Mouse (Mus musculus) forebrain, embryonic 14.5 days (tissue): Measurements from ENCODE around the gene Pax7. TPM values are rescaled to one million over a fixed set of nuclear protein-coding genes. Genes with fewer than 3 reads are reported as not detected.

Experiments
- ATAC-seq: fragments of 200-750 bp; cut with Nextera tagmentation; 2 replicates; pipeline ENCODE4 v1.8.0; 2017; ENCODE audit warnings: mild to moderate bottlenecking, moderate library complexity
- DNase-seq: peaks from one replicate; pipeline ENCODE4 v3.0.0-alpha.2; 2015; ENCODE audit warnings: low spot score
- H3K27ac ChIP-seq: fragments of 300-500 bp; sonication (generic); 2 replicates; pipeline ENCODE4 v1.5.1; 2014; ENCODE audit warnings: low read depth, mild to moderate bottlenecking, control low read depth, low read length, moderate library complexity
- H3K27me3 ChIP-seq: fragments of 300-500 bp; sonication (generic); replicated peaks from 2 replicates; pipeline ENCODE4 v1.6.1; 2014; ENCODE audit warnings: low read length, control low read depth, mixed read lengths; ENCODE audit not compliant: control insufficient read depth, insufficient read depth
- H3K36me3 ChIP-seq: fragments of 300-500 bp; sonication (generic); 2 replicates; pipeline ENCODE4 v1.6.1; 2014; ENCODE audit warnings: low read length, control low read depth; ENCODE audit not compliant: control insufficient read depth, insufficient read depth
- H3K4me1 ChIP-seq: fragments of 300-500 bp; sonication (generic); 2 replicates; pipeline ENCODE4 v1.6.1; 2014; ENCODE audit warnings: antibody characterized with exemption, low read length, control low read depth; ENCODE audit not compliant: control insufficient read depth, insufficient read depth
- H3K4me2 ChIP-seq: fragments of 300-500 bp; sonication (generic); 2 replicates; pipeline ENCODE4 v1.6.1; 2014; ENCODE audit warnings: mild to moderate bottlenecking, control low read depth, low read length
- H3K4me3 ChIP-seq: fragments of 300-500 bp; sonication (generic); 2 replicates; pipeline ENCODE4 v1.5.1; 2014; ENCODE audit warnings: low read depth, low read length, control low read depth
- H3K9ac ChIP-seq: fragments of 300-500 bp; sonication (generic); 2 replicates; pipeline ENCODE4 v1.6.1; 2014; ENCODE audit warnings: mild to moderate bottlenecking, low read length, control low read depth, moderate library complexity
- H3K9me3 ChIP-seq: fragments of 300-500 bp; sonication (generic); replicated peaks from 2 replicates; pipeline ENCODE4 v1.6.1; 2016; ENCODE audit warnings: low read length, control low read depth, mixed read lengths; ENCODE audit not compliant: control insufficient read depth
- WGBS: fragments of 180-500 bp; shearing (Covaris S2); extraction: QIAGEN DNeasy Blood & Tissue Kit; methylation state at CpG from one replicate; pipeline ENCODE4 v1.1.7; 2014; 5-methylcytosine and 5-hydroxymethylcytosine counted together
- polyA plus RNA-seq: library from polyadenylated mRNA; unstranded; fragments of >200 nt; fragmentation: Nextera tagmentation; extraction: Ambion mirVana; gene quantifications from 2 replicates; pipeline ENCODE4 v1.2.1, GENCODE M21; 2014

Gene Pax7
- polyA plus RNA-seq, 1 experiment from 2014 or later = 0.06 TPM

GRCm38 (mm10) chr4:139725421-139725820, 107.9 kb downstream of the Pax7 start:
- Histone ChIP-seq H3K4me2 (no peak overlapping the region), H3K9ac (no peak overlapping the region), H3K9me3 (no peaks in the 10 kb centered on the region; the same call in 1 of the 2 replicates), H3K4me1 (no peaks in the 10 kb centered on the region), H3K27me3 (no peaks in the 10 kb centered on the region), H3K4me3 (no peak overlapping the region), H3K36me3 (no peaks in the 10 kb centered on the region), H3K27ac (no peak overlapping the region)
- 66% methylated on average over 15 of the region's 15 CpGs for WGBS
- DNase-seq (peak; percentile 23), ATAC-seq (no peak)

- no peaks in the 10 kb centered on the region for H3K27me3 ChIP-seq
- H3K4me2 ChIP-seq = 0 out of 2 replicates have a peak overlapping the region, but pooled peaks have one; percentile 7
- 60% methylated on average over 4 of the region's 4 CpGs for WGBS
- H3K4me3 ChIP-seq = no peak overlapping the region
- no peaks in the 10 kb centered on the region for H3K4me1 ChIP-seq
- no peaks in the 10 kb centered on the region for H3K36me3 ChIP-seq
- no peak overlapping the region for H3K27ac ChIP-seq
- no peak overlapping the region for H3K9ac ChIP-seq
- ATAC-seq (no peak), DNase-seq (no peak)
- H3K9me3 ChIP-seq = no peaks in the 10 kb centered on the region
Observed at GRCm38 (mm10) chr4:139724296-139724695, 109.0 kb downstream of the Pax7 start.

- no peak overlapping the region for H3K27ac ChIP-seq
- H3K36me3 ChIP-seq = no peaks in the 10 kb centered on the region
- 79% methylated on average over 5 of the region's 5 CpGs for WGBS
- no peak overlapping the region for H3K4me3 ChIP-seq
- no peaks in the 10 kb centered on the region for H3K4me1 ChIP-seq
- no peaks in the 10 kb centered on the region for H3K9me3 ChIP-seq
- no peak overlapping the region for H3K9ac ChIP-seq
- H3K27me3 ChIP-seq = no peaks in the 10 kb centered on the region; the same call in 1 of the 2 replicates
- DNase-seq = no peak
- no peak for ATAC-seq
- H3K4me2 ChIP-seq = no peak overlapping the region
Observed at GRCm38 (mm10) chr4:139718978-139719377, 114.3 kb downstream of the Pax7 start.

- Histone ChIP-seq H3K27ac (no peak overlapping the region), H3K4me2 (no peak overlapping the region), H3K36me3 (no peaks in the 10 kb centered on the region), H3K4me1 (no peaks in the 10 kb centered on the region), H3K9me3 (no peaks in the 10 kb centered on the region), H3K27me3 (no peaks in the 10 kb centered on the region; the same call in 1 of the 2 replicates), H3K4me3 (no peak overlapping the region), H3K9ac (no peak overlapping the region)
- no peak for ATAC-seq
- DNase-seq = no peak
- WGBS = 87% methylated on average over 10 of the region's 10 CpGs
Observed at GRCm38 (mm10) chr4:139716477-139717169, 116.7 kb downstream of the Pax7 start.

GRCm38 (mm10) chr4:139715241-139715932, 117.9 kb downstream of the Pax7 start:
- DNase-seq = no peak
- no peak for ATAC-seq
- 0 out of 2 replicates have a peak, but pooled peaks cover 2% of the 10 kb centered on the region for H3K4me1 ChIP-seq
- H3K4me3 ChIP-seq = no peak overlapping the region
- no peaks in the 10 kb centered on the region; the same call in 1 of the 2 replicates for H3K27me3 ChIP-seq
- 39% methylated on average over 13 of the region's 13 CpGs for WGBS
- H3K36me3 ChIP-seq = no peaks in the 10 kb centered on the region
- no peak overlapping the region for H3K4me2 ChIP-seq
- H3K9ac ChIP-seq = no peak overlapping the region
- H3K27ac ChIP-seq = no peak overlapping the region
- H3K9me3 ChIP-seq = no peaks in the 10 kb centered on the region

- H3K4me1 ChIP-seq = 0 out of 2 replicates have a peak, but pooled peaks cover 2% of the 10 kb centered on the region
- ATAC-seq (no peak), DNase-seq (peak; percentile 19)
- WGBS = 27% methylated on average over 25 of the region's 25 CpGs
- H3K9ac ChIP-seq = no peak overlapping the region
- H3K36me3 ChIP-seq = no peaks in the 10 kb centered on the region
- no peaks in the 10 kb centered on the region; the same call in 1 of the 2 replicates for H3K27me3 ChIP-seq
- H3K9me3 ChIP-seq = no peaks in the 10 kb centered on the region
- H3K4me2 ChIP-seq = no peak overlapping the region
- H3K27ac ChIP-seq = no peak overlapping the region
- no peak overlapping the region for H3K4me3 ChIP-seq
Observed at GRCm38 (mm10) chr4:139710467-139711334, 122.6 kb downstream of the Pax7 start.

- H3K9me3 ChIP-seq = no peaks in the 10 kb centered on the region
- H3K27ac ChIP-seq = no peak overlapping the region
- ATAC-seq (no peak), DNase-seq (no peak)
- H3K36me3 ChIP-seq = no peaks in the 10 kb centered on the region
- 0 out of 2 replicates have a peak, but pooled peaks cover 2% of the 10 kb centered on the region for H3K4me1 ChIP-seq
- no peaks in the 10 kb centered on the region for H3K27me3 ChIP-seq
- H3K9ac ChIP-seq = no peak overlapping the region
- H3K4me2 ChIP-seq = no peak overlapping the region
- WGBS = 87% methylated on average over 5 of the region's 5 CpGs
- no peak overlapping the region for H3K4me3 ChIP-seq
Observed at GRCm38 (mm10) chr4:139705986-139706385, 127.3 kb downstream of the Pax7 start.

- no peak overlapping the region for H3K4me2 ChIP-seq
- H3K36me3 ChIP-seq = no peaks in the 10 kb centered on the region
- H3K9ac ChIP-seq = no peak overlapping the region
- no peaks in the 10 kb centered on the region for H3K9me3 ChIP-seq
- no peak for DNase-seq
- H3K27me3 ChIP-seq = no peaks in the 10 kb centered on the region
- no peaks in the 10 kb centered on the region for H3K4me1 ChIP-seq
- no peak overlapping the region for H3K4me3 ChIP-seq
- no peak overlapping the region for H3K27ac ChIP-seq
- ATAC-seq = no peak
- 84% methylated on average over 11 of the region's 11 CpGs for WGBS
Observed at GRCm38 (mm10) chr4:139703468-139703867, 129.9 kb downstream of the Pax7 start.
